Mouse (Mus musculus) gastrocnemius, postnatal 14 days (tissue): ENCODE measurements around the gene Primpol. TPM values are rescaled to one million over a fixed set of nuclear protein-coding genes. Genes with fewer than 3 reads are reported as not detected.

Experiments used
- DNase-seq: peaks from one replicate; pipeline ENCODE4 v3.0.0; 2021; ENCODE audit warnings: mixed read lengths
- intact Hi-C: fragments of 180-260 bp; cut with DNase I; formaldehyde crosslinking; loops from one replicate; pipeline ENCODE4 v1.15.1; 2025; ENCODE audit warnings: low total_unique reads
- total RNA-seq, 2 experiments: library from RNA; stranded (reverse); gene quantifications; 2 replicates each; pipeline ENCODE4 v1.2.3; 2021

Primpol gene
- total RNA-seq, 2 experiments from 2014 or later: 2.7 to 2.8 TPM

DNA sequence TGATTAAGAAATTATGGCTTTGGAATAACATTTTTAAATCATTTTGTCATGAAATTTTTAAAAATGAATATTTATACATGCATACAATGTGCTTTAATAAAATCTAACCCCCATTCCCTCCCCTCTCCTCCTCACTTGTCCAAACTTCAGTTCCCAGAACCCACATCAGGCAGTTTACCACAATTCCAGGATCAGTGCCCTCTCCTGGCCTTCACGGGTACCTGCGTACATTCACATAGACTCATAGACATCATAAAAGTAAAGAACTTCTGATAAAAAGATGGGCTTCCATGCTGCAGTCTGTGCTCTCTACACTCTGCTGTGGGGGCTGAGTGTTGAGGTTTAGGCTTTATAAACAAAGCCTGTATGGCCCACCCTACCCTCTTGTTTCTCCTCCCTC, 48.1 kb downstream of the Primpol start:
- no peak for DNase-seq
- intact Hi-C loops: loop anchor here (10.0 kb wide), 1 partner anchor 376 kb away; no protein-coding TSS in a partner anchor

DNA sequence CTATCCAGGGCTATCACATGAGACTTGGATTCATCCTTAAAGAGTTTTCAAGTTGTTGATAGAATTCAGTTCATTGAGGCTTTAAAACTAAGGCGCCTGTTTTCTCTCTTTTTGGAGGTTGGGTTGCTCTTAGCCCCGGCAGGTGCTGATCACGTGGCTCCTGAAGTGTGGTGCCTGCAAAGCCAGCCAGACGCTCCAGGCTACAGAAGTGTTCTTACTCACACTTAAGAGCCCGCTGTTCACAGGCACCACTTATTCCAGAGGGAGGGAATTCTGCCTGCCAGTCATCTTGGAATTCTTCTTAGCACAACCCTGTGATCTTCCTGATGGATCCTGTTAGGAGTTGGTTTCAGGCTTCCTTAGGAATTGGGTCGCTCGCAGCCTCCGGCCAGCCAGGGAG, 49.1 kb downstream of the Primpol start:
- intact Hi-C loops: loop anchor here (10.0 kb wide), 1 partner anchor 377 kb away; no protein-coding TSS in a partner anchor
- no peak for DNase-seq

DNA sequence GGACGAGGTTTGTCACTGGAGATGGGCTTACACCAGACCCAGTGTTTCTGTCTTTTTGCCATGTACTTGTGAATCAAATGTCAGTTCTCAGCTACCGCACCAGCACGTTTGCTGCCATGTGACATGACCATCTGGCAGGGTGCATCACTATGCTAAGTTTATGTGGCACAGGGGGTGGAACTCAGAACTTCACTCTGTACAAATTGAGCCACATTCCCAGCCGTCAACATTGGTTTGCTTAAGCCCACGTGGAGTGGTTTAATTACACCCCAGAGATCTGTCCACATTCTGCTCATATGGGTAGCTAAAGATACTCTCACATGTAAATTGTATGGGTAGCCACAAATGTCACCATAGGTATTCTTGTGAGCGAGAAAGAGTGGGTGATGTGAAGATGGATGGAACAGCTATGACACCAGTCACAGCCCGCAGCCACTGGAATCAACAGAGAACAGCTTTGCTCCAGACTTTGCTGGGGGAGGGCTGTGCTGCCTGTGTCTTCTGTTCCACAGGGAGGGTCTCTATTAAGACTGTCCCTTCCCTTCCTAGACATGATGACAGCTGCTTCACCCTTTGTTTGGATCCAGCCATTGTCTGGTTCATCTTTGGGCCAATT, 50.0 kb downstream of the Primpol start:
- DNase-seq: no peak
- intact Hi-C loops: loop anchor here (10.0 kb wide), 1 partner anchor 378 kb away; no protein-coding TSS in a partner anchor

- intact Hi-C loops: loop anchor here (10.0 kb wide), 1 partner anchor 382 kb away; no protein-coding TSS in a partner anchor
Observed at GRCm38 (mm10) chr8:46562333-46562732, 54.7 kb downstream of the Primpol start.

DNA sequence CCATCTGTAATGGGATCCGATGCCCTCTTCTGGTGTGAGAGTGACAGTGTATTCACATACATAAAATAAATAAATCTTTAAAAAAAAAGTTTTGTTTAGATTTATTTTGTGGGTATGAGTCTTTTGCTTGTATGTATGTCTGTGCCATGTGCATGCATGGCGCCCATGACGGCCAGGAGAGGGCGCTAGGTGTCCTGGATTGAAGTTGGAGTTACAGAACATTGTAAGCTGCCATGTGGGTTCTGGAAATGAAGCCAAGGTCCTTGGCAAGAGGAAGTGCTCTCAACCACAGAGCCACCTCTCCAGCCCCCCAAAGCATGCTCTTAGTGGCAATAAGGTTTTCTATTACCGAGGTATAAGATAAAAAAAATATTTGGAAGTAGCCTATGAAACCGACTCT, 57.6 kb downstream of the Primpol start:
- peak; percentile 29 for DNase-seq
- intact Hi-C loops: no loop called here

More at GRCm38 (mm10) chr8:46562333-46562732, 54.7 kb downstream of the Primpol start:
- DNase-seq: no peak

DNA sequence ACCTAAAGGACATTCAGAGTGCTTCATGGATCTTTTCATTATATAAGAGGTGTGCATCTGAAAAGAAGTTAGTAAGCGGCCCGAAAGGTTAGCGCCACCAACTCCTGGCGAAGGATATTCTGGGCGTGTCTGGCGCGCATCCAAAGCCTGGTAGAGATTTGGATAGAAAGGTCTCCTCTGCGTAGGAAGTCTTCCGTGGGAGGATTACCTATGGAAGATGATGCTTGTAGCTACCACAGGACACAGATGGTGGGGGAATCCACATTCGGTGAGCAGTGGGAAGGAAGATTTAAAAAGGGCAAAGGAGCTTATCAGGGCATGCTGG, 64.6 kb downstream of the Primpol start:
- intact Hi-C loops: no loop called here
- DNase-seq: no peak

DNA sequence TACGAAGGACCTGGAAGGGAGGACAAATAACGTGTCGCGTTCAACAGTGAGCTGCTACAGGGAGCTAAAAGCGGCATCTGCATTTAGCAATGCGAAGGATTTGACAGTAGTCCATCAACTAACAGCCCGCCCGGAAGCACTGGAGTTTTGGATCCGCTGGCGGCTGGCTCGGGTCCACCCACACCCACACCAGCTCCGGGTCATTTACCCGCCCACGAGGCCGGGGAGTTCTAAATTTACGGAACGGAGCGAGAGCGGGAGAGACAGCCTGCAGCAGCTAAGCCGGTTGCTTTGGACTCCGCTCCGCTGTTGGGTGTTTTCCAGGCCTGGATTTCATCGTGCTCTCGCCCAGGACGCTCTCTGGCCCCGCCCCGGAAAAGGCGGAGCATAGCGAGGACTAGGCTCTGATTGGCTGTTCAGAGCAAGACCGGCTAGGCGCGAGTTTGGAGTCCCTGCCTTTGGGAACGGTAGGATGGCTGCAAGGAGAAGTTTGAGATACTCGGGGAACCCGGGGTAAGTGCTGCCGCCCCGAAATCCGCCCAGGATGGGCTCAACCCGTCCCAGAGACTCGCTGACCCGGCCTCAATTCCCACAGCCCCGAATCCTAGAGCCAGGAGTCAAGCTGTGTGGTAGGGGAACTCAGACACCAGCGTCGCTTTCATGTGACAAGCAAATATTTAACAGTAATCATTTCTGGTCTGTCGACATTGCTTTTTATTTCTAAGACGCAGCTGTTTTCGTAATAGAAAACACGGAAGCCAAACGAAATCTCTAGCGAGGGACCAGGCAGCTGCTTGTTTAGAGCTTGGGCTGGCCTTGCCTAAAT, 65.2 kb downstream of the Primpol start, which contains the start of gene Cenpu:
Gene Cenpu (plus strand): TSS at position 414 of the 826 bp plus-strand sequence.
- peak; percentile 100 for DNase-seq
- intact Hi-C loops: no loop called here

DNA sequence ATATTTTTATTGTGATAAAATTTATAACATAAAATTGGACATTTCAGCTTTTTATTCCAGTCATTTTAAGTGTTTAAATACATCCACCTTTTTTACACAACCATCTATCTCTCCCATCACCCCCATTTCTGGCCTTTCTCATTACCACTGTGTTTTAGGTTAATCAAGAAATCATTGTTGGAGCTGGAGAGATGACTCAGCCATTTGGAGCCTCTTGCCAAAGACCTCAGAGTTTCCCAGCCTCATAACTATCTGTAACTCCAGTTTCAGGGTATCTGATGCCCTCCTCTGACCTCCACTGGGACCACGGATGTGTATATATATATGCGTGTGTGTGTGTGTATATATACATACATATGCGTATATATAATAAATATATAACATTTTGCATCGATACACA, 66.0 kb downstream of the Primpol start:
- no peak for DNase-seq
- intact Hi-C loops: no loop called here

DNA sequence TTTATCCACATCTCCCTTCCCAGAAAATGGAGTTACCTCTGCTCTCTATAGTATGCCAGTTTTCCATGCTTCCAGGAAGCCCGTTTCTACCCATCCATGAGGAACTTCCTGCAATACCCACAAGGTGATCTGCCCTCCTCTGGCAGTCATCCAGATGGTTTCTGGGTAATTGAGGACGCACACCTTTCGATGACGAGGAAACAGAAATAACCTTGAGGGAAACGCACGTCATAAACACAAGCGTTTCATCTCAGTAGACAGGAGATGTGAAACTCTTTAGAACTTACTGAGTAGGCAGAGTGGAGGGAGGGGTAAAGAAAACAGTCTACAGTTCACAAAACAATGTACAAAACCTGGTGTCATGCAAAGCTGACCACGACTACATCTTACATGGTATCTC, 67.0 kb downstream of the Primpol start:
- intact Hi-C loops: no loop called here
- DNase-seq: no peak

GRCm38 (mm10) chr8:46547245-46547644, 69.8 kb downstream of the Primpol start:
- no peak for DNase-seq
- intact Hi-C loops: loop anchor here (2.0 to 10.0 kb wide), 3 partner anchors 72 to 362 kb away; partner anchors contain the start of gene Acsl1

DNA sequence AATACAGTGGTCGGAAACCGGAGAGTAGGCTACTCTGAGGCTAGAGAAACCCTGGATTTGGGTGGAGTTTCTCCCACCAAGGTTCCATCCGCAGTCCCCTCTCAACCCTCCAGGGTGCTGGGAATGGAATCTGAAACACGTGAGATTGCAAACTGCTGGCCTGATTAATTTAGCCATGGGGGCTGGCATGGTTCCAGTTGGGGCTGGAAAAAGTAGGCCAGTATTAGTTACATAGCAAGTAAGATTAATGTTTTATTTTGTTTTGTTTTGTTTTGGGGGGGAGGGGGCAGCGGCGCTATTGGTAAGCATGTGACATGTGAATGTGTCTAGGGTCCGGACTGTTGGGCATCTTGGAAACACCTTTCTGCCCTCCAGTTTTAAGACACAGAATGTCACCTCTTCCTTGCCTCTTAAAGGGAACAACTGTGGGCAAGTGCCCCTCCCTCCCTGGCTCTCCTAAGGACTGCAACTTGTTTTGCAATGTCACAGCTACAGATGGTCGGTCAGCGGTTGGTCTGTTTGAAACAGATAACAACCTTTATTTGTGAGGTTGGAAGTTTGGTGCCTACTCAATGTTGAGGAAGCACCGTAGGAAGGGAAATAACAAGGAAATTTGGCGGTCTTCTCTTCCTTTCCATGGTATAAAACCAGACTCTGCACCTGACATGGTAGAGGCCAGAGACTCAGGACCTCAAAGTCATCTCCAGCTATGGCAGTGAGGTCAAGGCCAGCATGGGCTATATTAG, 70.4 kb downstream of the Primpol start:
- peak; percentile 29 for DNase-seq

DNA sequence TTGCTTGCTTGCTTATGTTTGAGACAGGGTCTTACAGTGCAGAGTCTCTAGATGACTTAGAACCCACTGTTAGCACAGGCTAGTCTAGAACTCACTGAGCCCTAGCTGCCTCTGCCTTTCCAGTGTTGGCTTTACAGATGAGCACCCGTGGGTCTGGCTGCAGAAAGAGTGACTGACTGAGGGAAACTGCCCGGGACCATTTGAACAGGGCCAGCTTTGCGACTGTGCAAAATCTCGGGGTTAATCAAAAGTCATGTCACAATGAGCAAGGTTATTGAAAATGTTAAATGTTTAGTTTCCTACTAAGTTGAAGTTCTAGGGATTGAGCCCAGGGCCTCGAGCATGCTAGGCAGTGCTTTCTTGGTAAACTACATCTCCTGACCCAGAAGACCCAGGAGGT, 71.2 kb downstream of the Primpol start:
- intact Hi-C loops: loop anchor here (2.0 to 10.0 kb wide), 3 partner anchors 71 to 361 kb away; partner anchors contain the start of gene Acsl1
- no peak for DNase-seq

More for the DNA sequence above, 70.4 kb downstream of the Primpol start:
- intact Hi-C loops: loop anchor here (2.0 to 10.0 kb wide), 3 partner anchors 72 to 362 kb away; partner anchors contain the start of gene Acsl1

DNA sequence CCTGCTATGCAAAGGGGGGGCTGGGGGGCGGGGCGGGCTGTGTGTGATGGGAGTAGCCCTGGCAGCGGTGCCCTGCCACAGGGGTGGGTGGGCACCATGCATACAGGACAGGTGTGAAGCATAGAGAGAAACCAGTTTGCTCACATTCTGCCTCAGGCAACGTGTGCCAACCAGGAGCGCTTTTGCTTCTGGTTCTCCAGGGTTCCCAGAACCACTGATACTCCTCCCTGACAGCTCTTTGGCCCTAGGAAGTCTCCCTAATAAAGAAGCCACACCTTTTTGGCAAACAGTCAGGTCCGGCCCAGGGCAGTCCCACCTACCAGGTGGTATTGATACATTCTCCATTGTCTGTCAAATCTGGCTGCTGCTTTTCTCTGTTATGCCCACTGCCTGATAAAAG, 73.3 kb downstream of the Primpol start:
- no peak for DNase-seq

DNA sequence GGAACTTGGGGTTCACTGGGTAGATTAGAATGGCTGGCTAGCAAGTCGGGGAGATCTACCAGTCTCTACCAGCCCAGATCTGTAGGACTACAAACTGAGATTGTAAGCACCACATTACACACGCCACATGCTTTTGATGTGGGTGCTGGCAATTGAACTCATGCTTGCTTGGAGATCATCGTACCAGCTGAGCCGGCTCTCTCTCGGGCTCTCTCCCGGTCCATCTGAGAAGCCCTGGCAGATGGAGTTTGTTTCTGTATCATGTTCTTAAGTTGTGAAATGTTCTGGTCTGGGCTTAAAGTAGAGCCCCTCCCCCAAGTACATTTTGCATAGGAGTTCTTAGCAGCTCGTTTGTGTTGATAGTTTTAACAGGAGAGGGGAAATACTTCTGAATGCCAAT, 73.8 kb downstream of the Primpol start:
- no peak for DNase-seq
- intact Hi-C loops: loop anchor here (10.0 kb wide), 2 partner anchors 68 to 358 kb away; partner anchors contain the start of gene Acsl1

More for the DNA sequence above, 73.3 kb downstream of the Primpol start:
- intact Hi-C loops: loop anchor here (10.0 kb wide), 2 partner anchors 69 to 359 kb away; partner anchors contain the start of gene Acsl1

DNA sequence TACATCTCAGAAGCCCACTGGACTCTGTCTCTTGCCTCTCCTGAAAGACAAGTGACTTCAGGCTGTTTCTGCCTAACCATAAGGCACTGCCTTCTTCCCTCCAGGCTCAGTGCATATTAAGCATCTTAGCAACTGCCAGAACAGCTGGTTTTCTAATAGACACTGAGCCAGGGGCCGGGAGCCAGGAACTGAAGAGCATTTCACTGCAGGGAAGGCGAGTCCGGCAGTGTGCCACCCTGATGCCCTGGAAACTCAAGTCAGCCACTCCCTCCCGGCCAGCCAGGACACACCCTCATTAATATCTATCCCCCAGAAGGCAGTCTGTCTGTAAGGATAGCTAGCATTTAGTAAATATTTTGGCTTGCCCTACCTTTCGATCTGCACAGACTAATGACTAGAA, 77.3 kb downstream of the Primpol start:
- intact Hi-C loops: loop anchor here (10.0 kb wide), 2 partner anchors 65 to 355 kb away; partner anchors contain the start of gene Acsl1
- peak; percentile 87 for DNase-seq

DNA sequence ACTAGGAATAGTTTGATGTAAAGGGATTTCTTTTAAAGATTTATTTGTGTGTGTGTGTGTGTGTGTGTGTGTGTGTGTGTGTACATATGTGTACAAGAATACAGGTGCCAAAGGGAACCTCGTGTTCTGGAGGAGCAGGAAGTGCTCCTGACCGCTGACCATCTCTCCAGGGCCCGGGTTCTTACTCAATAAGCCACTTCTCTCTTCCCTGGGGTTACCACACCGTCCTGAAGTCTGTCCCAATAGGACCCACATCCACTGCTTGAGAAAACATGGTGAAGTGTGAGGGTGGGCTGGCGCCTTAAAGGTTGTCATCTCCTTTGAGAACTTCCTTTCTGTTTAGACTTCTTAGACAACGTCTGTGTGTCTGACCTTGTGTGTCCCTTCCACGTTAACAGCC, 83.1 kb downstream of the Primpol start:
- intact Hi-C loops: no loop called here
- DNase-seq: no peak

GRCm38 (mm10) chr8:46530541-46530940, 86.5 kb downstream of the Primpol start:
- intact Hi-C loops: no loop called here
- no peak for DNase-seq

DNA sequence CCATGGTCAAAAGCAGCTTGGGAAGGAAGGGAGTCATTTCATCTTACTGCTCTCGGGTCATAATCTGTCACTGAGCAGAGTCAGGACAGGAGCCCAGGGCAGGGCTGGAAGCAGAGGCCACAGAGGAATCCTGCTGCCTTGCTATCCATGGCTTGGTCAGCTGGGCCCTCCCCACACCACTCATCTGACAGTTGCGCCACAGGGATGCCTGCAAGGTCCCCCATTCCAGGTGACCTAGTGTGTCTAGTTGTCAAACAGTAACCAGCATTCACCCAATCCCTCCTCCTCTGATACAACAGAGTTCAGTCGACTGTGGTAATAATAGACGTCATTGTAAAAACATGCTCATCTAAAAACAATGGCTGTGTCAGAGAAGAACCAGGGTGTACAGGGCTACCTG, 87.5 kb downstream of the Primpol start:
- intact Hi-C loops: no loop called here
- no peak for DNase-seq

DNA sequence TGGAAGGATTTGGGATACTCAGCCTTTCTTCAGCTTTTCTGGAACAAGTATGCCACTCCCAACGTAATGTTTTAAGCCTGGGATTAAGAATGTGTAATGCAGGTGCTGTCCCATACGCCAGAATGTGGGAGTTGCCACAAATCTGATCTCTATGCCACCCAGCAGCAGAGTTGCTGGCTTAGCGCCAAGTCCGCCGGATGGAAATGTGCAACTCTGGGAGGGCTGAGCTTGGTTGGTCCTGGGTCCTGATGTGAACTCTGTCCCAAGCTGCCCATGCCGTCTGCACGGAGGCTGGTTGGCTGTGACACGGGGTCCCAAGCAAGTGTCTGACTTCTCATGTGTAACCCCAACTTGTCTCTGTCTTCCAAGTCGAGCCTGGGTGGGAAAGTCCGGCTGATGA, 90.2 kb downstream of the Primpol start:
- DNase-seq: no peak
- intact Hi-C loops: no loop called here

GRCm38 (mm10) chr8:46526098-46526497, 90.9 kb downstream of the Primpol start:
- no peak for DNase-seq
- intact Hi-C loops: no loop called here
